Mouse (Mus musculus): Measurements from ENCODE around the gene Ppfibp2.

DNA sequence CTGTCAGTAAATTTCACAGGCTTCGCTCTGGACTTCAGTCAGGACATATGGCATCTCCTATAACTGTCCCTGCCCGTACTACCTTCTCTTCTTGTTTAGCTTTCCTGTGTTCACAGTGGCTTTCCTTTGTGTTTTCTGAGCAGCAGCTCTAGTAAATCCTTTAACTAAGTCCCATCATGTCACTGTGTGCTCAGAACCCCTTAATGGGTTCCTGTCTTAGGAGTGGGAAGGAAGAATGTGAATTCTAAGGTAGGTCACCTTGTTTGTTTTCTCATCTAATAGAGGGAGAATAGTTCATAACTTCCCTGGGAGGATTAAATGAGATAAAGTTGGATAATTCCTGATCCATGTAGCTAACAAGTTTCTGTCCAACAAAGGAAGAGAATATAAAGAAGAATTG is 30.1 kb downstream of the Ppfibp2 start, which contains the start of gene 5330417H12Rik:
- TF ChIP-seq CTCF (conservative IDR thresholded peaks at IDR 0.05; ENCODE audit: insufficient read depth, insufficient read length, low read depth, low read length) (no peak), POLR2A (IDR thresholded peaks at IDR 0.05; ENCODE audit: low read depth, low read length) (no peak)
